Mouse (Mus musculus): ENCODE measurements around the gene Ubap2. TPM values are rescaled to one million over a fixed set of nuclear protein-coding genes. Genes with fewer than 3 reads are reported as not detected.

Ubap2 gene
- polyA plus RNA-seq, 1 experiment from 2014 or later = 67.8 TPM

DNA sequence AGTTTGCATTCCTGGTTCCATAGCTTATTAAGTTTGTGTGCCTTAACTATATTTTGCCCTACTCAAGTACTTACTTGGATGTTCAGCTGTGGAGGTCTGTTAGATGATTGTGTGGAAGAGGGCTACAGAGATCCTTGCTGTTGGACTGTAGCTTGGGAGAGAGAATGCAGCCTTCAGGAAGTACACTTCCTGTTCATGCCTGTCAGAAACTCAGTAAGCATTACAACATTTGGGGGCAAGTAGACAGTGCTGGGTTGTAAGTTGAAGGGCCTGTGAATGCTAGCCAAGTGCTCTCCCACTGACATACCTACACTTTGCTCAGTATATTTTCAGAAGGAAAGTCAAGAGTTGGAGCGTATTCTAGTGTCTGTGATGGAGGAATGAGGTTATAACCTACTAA is 116.7 kb downstream of the Ubap2 start:
- H3K36me3 ChIP-seq = 0 out of 2 replicates have a peak, but pooled peaks cover 2% of the 10 kb centered on the region
- no peak overlapping the region for H3K9ac ChIP-seq
- 88% methylated on average over 1 of the region's 1 CpGs for WGBS

DNA sequence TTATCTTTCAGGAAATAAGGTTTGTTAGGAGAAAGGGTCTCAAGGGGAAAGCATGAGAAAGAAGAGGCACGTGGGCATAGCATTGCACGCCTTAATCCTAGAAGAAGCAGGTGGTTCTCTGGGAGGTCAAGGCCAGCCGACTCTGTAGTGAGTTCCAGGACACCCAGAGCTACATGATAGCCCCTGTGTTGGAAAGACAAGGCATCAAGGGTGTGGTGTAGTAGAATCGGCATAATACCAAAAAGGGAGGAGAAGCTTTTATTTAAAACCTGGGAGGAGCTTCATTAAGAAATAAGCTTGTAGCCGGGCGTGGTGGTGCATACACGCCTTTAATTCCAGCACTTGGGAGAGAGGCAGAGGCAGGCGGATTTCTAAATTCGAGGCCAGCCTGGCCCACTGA is 118.0 kb downstream of the Ubap2 start:
- no peak for ATAC-seq (ENCODE audit: insufficient number of reproducible peaks, low FRiP score)
- Histone ChIP-seq H3K27me3 (replicated peaks) (no peaks in the 10 kb centered on the region), H3K4me2 (no peak overlapping the region), H3K27ac (ENCODE audit: poor library complexity, severe bottlenecking) (no peak overlapping the region), H3K36me3 (0 out of 2 replicates have a peak, but pooled peaks cover 2% of the 10 kb centered on the region), H3K4me3 (no peak overlapping the region), H3K9me3 (replicated peaks) (no peaks in the 10 kb centered on the region), H3K9ac (no peak overlapping the region), H3K4me1 (replicated peaks) (peaks cover 13% of the 10 kb centered on the region)
- WGBS = 82% methylated on average over 9 of the region's 9 CpGs

More for the DNA sequence above, 116.7 kb downstream of the Ubap2 start:
- no peaks in the 10 kb centered on the region for H3K27me3 ChIP-seq (replicated peaks)
- no peak for ATAC-seq (ENCODE audit: insufficient number of reproducible peaks, low FRiP score)
- peaks cover 13% of the 10 kb centered on the region for H3K4me1 ChIP-seq (replicated peaks)
- H3K9me3 ChIP-seq (replicated peaks) = no peaks in the 10 kb centered on the region
- H3K4me3 ChIP-seq = no peak overlapping the region
- H3K4me2 ChIP-seq = no peak overlapping the region
- H3K27ac ChIP-seq (ENCODE audit: poor library complexity, severe bottlenecking) = no peak overlapping the region; the same call in 1 of the 2 replicates

DNA sequence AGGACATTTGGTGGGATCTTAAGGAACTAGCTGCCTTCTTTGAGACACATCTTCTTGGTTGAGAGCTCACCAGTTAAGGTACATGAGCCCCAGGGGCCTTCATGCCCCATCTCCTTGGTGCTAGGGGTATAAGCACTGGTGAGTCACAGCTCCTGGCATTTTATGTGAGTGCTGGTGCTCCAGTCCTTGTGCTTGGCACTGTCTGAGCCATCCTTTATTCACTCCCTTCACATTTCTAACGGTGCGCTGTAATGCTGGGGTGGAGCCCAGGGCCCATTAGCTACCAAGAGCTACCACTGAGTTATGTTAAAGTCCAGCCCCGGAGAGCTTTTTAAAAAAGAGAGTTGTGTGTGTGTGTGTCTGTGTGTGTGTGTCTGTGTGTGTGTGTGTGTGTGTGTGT is 121.8 kb downstream of the Ubap2 start:
- no peaks in the 10 kb centered on the region for H3K27me3 ChIP-seq (replicated peaks)
- peaks cover 10% of the 10 kb centered on the region for H3K4me1 ChIP-seq (replicated peaks)
- no peak for ATAC-seq (ENCODE audit: insufficient number of reproducible peaks, low FRiP score)
- no peak overlapping the region for H3K4me2 ChIP-seq
- H3K9me3 ChIP-seq (replicated peaks) = no peaks in the 10 kb centered on the region
- H3K36me3 ChIP-seq = peaks cover 14% of the 10 kb centered on the region
- H3K9ac ChIP-seq = no peak overlapping the region
- WGBS = 96% methylated on average over 3 of the region's 3 CpGs
- H3K4me3 ChIP-seq = no peak overlapping the region
- H3K27ac ChIP-seq (ENCODE audit: poor library complexity, severe bottlenecking) = no peak overlapping the region

DNA sequence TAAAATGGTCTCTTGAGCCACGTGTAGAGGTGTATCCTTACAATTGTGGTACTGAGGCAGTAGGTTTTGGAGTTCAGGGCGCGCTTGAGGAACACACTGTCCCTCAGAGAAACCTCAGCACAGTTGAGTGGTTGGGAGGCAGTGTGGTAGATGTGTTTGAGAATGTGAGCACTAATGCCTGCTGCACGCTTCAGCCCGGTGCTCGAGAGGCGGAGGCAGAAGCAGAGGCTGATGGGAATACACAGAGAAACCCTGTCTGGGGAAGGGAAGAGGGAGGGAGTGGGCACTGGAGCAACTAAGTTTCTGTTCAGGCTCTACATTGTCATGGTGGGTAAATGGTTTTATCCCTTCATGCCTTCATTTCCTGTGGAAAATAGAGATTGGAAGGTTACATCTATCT is 123.8 kb downstream of the Ubap2 start:
- Histone ChIP-seq H3K9ac (no peak overlapping the region), H3K4me2 (no peak overlapping the region), H3K4me3 (no peak overlapping the region), H3K27me3 (replicated peaks) (no peaks in the 10 kb centered on the region), H3K36me3 (peaks cover 18% of the 10 kb centered on the region), H3K4me1 (replicated peaks) (no peaks in the 10 kb centered on the region), H3K27ac (ENCODE audit: poor library complexity, severe bottlenecking) (no peak overlapping the region), H3K9me3 (replicated peaks) (no peaks in the 10 kb centered on the region)
- WGBS = 89% methylated on average over 7 of the region's 7 CpGs
- ATAC-seq (ENCODE audit: insufficient number of reproducible peaks, low FRiP score) = no peak

DNA sequence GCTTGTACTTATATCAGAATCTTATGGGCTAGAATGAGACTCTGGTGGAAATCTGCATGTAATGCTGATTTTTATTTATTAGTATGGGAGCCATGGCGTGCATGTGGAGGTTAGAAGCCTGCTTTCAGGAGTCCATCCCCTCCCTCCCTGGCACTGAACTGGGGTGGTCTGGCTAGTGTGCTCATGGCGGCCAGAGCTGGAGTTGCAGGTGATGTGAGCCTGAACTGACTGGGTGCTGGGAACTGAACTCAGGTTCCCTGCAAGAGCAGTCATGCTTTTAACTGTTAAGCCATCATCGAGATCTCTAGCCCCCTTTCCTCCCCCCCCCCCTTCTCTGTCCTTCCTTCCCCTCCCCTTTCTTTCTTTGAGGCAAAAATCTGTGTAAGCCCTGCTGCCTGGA is 125.1 kb downstream of the Ubap2 start:
- WGBS = 85% methylated on average over 3 of the region's 3 CpGs

More for the DNA sequence above, 125.1 kb downstream of the Ubap2 start:
- H3K4me1 ChIP-seq (replicated peaks) = no peaks in the 10 kb centered on the region
- H3K27me3 ChIP-seq (replicated peaks) = no peaks in the 10 kb centered on the region
- no peaks in the 10 kb centered on the region for H3K9me3 ChIP-seq (replicated peaks)
- H3K36me3 ChIP-seq = peaks cover 20% of the 10 kb centered on the region
- ATAC-seq (ENCODE audit: insufficient number of reproducible peaks, low FRiP score) = no peak
- H3K27ac ChIP-seq (ENCODE audit: poor library complexity, severe bottlenecking) = no peak overlapping the region
- no peak overlapping the region for H3K9ac ChIP-seq
- no peak overlapping the region for H3K4me3 ChIP-seq
- no peak overlapping the region for H3K4me2 ChIP-seq

Other genes with a start within 250 kb of the Ubap2 start
- gene Aqp7, start 227.0 kb downstream of the Ubap2 start, polyA plus RNA-seq (2016; fragmentation: Nextera tagmentation; extraction: Ambion mirVana) = 0.09 TPM in 1 of 2 replicates, not detected in the other
- gene Aqp3, start 177.0 kb downstream of the Ubap2 start, polyA plus RNA-seq (2016; fragmentation: Nextera tagmentation; extraction: Ambion mirVana) = 2.2 and 2.6 TPM in 2 replicates
- gene Nol6, start 150.7 kb downstream of the Ubap2 start, polyA plus RNA-seq (2016; fragmentation: Nextera tagmentation; extraction: Ambion mirVana) = 21.6 and 22.0 TPM in 2 replicates
- 77.4 and 87.7 TPM in 2 replicates for gene Ube2r2, start 139.4 kb downstream of the Ubap2 start, polyA plus RNA-seq (2016; fragmentation: Nextera tagmentation; extraction: Ambion mirVana)
- 47.0 and 47.3 TPM in 2 replicates for gene Dcaf12, start 39.7 kb upstream of the Ubap2 start, polyA plus RNA-seq (2016; fragmentation: Nextera tagmentation; extraction: Ambion mirVana)
- 53.3 and 55.9 TPM in 2 replicates for gene Ubap1, start 73.9 kb upstream of the Ubap2 start, polyA plus RNA-seq (2016; fragmentation: Nextera tagmentation; extraction: Ambion mirVana)
- gene Kif24, start 189.7 kb upstream of the Ubap2 start, polyA plus RNA-seq (2016; fragmentation: Nextera tagmentation; extraction: Ambion mirVana) = 6.1 and 6.8 TPM in 2 replicates
- gene Nudt2, start 190.0 kb upstream of the Ubap2 start, polyA plus RNA-seq (2016; fragmentation: Nextera tagmentation; extraction: Ambion mirVana) = 39.9 and 40.5 TPM in 2 replicates
- 2.6 and 2.9 TPM in 2 replicates for gene AI464131, start 227.9 kb upstream of the Ubap2 start, polyA plus RNA-seq (2016; fragmentation: Nextera tagmentation; extraction: Ambion mirVana)
- not detected in 2 replicates for gene 1110017D15Rik, start 242.2 kb upstream of the Ubap2 start, polyA plus RNA-seq (2016; fragmentation: Nextera tagmentation; extraction: Ambion mirVana)

Measured in heart, embryonic 12.5 days (tissue).